Mouse (Mus musculus) urinary bladder, postnatal 10 days (tissue): ENCODE data around the gene Fkbp11.

Source experiments
- DNase-seq: peaks from one replicate; pipeline ENCODE4 v3.0.0; 2022; ENCODE audit warnings: low spot score

Fkbp11 gene

GRCm38 (mm10) chr15:98692171-98692715, 35.8 kb downstream of the Fkbp11 start:
- DNase-seq: no peak

- no peak for DNase-seq
These were observed 36.4 kb downstream of the Fkbp11 start for GRCm38 (mm10) chr15:98691486-98692147.

GRCm38 (mm10) chr15:98689682-98690081, 38.3 kb downstream of the Fkbp11 start:
- DNase-seq: no peak

- no peak for DNase-seq
These were observed 42.1 kb downstream of the Fkbp11 start for GRCm38 (mm10) chr15:98685926-98686325.

- DNase-seq: no peak
These were observed 44.3 kb downstream of the Fkbp11 start for GRCm38 (mm10) chr15:98683746-98684145.

GRCm38 (mm10) chr15:98683177-98683576, 44.8 kb downstream of the Fkbp11 start:
- no peak for DNase-seq

- no peak for DNase-seq
These were observed 46.4 kb downstream of the Fkbp11 start for GRCm38 (mm10) chr15:98681633-98682032.

GRCm38 (mm10) chr15:98680660-98681059, 47.3 kb downstream of the Fkbp11 start:
- DNase-seq: no peak

GRCm38 (mm10) chr15:98677977-98678376, 50.0 kb downstream of the Fkbp11 start:
- DNase-seq: no peak

GRCm38 (mm10) chr15:98676940-98677728, 50.9 kb downstream of the Fkbp11 start, which contains the start of gene Rnd1:
Gene Rnd1 (minus strand): TSS chr15:98677461.
- DNase-seq: no peak

GRCm38 (mm10) chr15:98676471-98676870, 51.5 kb downstream of the Fkbp11 start:
- DNase-seq: no peak

- no peak for DNase-seq
These were observed 52.3 kb downstream of the Fkbp11 start for GRCm38 (mm10) chr15:98675634-98676250.

- no peak for DNase-seq
These were observed 52.9 kb downstream of the Fkbp11 start for GRCm38 (mm10) chr15:98674994-98675545.
